Mouse (Mus musculus) right cerebral cortex, postnatal 25 days (tissue): Measurements from ENCODE around the gene Tnc.
A peak's percentile ranks its signal among the peaks of the same experiment; 100 is the strongest.

ENCODE experiments used
- DNase-seq: peaks from one replicate; pipeline ENCODE4 v3.0.0; 2022

The Tnc gene

DNA sequence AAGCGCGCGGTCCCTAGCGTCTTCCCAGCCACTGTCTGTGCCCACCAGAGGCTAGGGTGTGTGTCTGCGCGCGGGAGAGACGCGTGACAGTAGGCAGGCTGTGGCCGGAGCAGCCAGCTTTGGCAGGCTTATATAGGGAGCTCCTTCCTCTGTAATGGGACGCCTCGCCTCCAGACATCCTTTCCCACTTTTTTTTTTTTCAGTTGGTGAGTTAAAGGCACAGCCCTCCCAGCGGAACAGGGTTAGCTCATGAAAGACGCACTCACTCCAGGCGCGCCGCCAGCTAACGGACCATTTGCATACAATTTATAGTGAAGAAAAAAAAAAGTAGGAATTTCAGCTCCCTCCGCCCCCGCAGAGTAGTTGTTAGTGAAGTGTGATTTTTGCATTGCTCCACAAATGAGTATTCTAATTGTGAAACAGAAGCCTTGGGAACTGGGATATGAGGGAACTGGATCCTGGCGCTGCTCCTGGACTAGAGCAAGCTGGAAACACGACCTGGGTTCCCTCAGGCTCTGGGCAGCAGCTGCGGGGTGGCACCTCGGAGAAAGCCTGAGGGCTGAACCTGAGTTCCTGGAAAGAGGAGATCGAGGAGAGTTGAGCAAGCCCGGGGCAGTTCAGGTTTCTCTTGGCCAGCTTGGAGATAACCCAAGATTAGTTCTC is at the start of gene Tnc:
Tnc (minus strand) TSS at position 185 of the 663 bp plus-strand sequence.
- DNase-seq: peak; percentile 83

DNA sequence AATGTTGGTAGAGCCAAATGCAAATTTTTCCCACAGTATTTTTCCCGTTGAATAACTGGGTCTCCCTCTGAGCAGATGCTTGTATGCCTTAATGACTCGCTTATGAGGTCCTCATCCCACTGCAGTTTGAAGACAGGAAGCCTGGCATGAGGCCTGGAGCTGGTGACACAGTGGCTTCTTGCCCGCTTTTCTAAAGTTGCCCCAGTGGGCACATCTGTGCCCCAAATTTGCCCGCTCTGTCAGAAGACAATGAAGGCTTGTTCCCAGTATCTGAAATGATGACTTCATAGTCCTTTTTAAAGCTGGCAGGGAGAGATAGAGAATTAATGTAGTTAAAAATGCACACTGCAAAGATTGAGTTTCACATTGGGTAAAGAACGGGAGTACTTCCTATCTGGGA is 47.4 kb upstream of the Tnc start:
- no peak for DNase-seq

DNA sequence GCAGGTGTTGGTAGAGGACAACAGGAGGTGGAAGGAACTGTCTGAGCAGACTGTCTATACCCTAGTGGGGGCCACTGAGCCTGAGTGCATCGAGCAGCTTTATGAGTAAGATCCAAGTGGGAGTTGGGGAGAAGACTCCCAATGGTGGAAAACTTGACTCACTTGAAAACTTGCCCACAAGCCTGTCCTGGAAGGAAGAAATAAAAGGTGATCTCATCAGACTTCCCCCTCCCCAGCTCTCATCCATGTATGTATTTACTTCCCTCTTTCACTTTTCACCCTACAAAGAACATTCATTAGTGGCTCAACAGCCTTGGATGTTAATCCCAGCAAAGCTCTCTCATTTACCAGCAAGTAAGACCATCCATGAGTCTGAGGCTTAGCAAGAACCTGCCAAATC is 46.0 kb upstream of the Tnc start:
- no peak for DNase-seq

DNA sequence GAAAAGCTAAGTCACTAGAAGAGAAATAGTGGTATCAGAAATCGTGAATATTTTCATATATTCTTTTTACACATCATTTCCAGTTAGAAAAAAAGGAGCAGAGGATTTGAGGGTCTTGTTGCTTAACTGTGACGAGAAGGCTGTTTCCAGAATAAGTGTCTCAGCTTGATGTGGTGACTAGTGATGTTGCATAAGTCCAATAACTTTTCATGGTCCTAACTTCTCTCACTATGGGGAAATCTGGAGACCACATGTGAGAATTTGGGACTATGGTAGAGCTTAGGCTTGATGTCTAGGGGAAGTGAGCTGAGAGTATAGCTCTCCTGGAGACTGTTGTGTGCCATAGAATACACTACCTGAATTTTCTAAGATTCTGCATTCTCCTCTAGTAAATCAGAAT is 42.6 kb upstream of the Tnc start:
- no peak for DNase-seq

DNA sequence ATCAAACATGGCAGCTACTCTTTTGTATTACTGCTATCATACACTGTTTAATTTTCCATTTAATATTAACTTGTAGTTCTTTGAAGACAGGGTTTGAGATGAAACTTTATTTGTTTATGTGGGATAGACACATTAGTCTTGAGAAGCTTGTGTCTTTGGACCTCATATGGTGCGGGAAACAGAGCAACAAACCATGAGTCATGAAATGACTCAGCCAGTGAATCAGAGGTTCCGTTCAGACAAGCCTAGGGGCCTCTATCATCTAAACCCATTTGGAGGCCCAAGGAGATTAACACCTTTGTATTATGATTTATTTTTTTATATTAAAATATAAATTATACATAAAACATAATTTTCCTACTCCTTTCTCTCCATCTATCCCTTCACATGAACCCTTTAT is 40.9 kb upstream of the Tnc start:
- no peak for DNase-seq

GRCm38 (mm10) chr4:64085993-64086567 is 39.3 kb upstream of the Tnc start:
- DNase-seq: no peak

- DNase-seq: no peak
Observed at GRCm38 (mm10) chr4:64083858-64084257, 37.0 kb upstream of the Tnc start.

- DNase-seq: no peak
Observed at GRCm38 (mm10) chr4:64078029-64078619, 31.3 kb upstream of the Tnc start.

DNA sequence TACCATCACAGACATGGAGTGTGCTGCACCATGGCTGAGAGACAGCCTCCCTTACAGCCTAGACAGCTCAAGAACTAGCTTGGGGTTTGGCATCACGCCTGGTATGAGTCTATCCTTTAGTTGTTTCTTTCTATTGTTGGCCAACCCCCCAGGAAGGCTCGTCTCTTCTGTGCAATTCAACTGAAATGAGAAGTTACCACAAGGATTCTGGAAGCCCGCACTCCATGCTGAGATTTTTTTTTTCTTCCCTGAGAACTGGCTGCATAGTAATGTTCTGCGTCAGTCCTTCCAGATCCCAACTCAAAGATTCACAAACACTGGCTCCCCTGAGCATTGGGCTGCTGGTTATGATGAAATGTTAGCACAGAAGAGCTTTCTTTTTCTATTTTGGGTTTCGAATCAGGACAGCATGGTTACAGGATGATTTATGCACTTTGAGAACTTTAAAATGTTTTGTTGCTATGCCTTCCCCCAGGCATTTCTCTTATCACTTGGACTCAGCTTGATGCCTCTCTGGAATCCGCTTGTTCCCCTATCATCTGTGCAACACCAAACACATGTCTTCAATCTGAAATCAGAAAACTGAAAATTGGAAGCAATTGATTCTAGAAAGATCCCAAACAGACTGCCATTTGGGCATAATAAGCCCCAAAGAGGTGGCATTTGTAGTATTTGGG is 29.7 kb upstream of the Tnc start:
- no peak for DNase-seq

GRCm38 (mm10) chr4:64074725-64075124 is 27.9 kb upstream of the Tnc start:
- DNase-seq: no peak

DNA sequence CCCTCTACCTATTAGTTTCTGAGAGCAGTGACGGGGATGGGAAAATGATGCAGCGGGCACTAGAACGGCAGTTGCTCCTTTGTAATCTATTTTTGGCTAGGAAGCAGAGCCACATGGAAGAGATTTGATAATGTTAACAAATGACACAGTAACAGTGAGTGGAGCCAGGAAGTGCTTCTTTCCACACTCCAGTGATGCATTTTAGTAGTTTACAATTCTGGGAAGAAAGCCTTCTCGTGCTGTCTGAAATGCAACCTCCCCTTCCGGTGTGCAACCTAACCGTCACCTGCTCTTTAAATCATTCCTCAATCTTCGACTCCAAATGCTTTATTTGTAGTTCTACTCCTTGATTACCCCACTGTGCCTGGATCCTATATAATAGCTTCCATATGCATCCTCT is 20.6 kb upstream of the Tnc start:
- no peak for DNase-seq

GRCm38 (mm10) chr4:64065266-64065665 is 18.5 kb upstream of the Tnc start:
- DNase-seq: no peak

GRCm38 (mm10) chr4:64058856-64059231 is 12.0 kb upstream of the Tnc start:
- DNase-seq: no peak

- DNase-seq: no peak
Observed at GRCm38 (mm10) chr4:64058048-64058855, 11.4 kb upstream of the Tnc start.

DNA sequence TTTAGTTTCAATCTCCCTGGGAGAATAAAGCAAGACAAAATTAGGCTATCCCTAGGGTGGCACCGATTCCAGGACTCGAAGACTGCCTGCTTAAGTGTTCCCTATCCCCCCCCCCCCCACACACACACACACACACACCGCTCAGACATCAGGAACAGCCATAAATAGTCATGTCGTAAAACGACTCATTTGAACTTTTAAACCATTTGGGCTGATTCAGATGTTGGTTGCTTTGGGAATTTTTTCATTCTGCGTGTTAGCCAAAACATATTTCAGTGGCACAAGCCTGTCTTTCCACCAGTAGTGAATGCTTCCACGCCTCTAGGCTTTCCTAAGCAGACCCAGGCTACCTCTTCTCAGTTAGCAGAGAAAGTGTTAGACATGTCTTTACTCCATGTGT is 1.4 kb upstream of the Tnc start:
- no peak for DNase-seq

- DNase-seq: no peak
Observed at GRCm38 (mm10) chr4:64043893-64044292, 2.9 kb downstream of the Tnc start.

DNA sequence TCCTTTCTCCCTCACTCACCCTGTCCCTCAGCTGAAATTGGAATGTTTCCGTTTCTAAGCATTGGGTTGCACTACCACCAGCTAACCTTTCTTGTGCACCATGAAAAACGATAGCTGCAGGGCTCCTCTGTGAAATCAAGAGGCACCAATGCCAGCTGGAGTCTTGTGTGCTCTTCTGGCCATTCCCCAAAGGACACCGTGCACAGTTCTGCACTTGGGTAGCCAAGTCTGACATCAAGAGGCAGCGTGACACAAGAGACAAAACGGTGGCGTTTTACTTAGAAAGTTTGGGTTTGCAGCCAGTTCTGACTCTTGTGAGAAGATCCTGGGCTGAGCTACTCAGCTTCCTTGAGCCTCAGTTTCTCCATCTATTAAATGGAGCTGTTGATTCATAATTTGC is 3.4 kb downstream of the Tnc start:
- DNase-seq: no peak

- DNase-seq: no peak
Observed at GRCm38 (mm10) chr4:64039091-64039490, 7.7 kb downstream of the Tnc start.

- DNase-seq: no peak
Observed at GRCm38 (mm10) chr4:64037513-64037912, 9.3 kb downstream of the Tnc start.

DNA sequence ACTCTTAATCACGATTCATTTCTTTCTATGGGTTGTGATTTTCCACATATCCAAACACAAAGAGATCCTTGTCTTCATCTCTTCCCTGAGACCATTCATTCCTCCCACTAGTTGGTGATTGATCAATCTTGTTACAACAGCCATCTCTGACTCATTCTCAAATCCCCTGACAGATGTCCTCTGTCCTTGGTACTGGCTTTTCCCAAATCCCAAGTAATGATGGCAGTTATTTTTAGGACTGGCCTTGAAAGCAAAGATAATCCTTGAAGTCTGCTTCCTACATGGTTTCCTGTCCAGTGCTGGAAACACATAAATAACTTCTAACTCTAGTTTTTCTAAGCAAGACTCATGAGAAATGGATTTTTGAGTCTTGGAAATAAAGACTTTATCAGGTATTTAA is 12.1 kb downstream of the Tnc start:
- no peak for DNase-seq

DNA sequence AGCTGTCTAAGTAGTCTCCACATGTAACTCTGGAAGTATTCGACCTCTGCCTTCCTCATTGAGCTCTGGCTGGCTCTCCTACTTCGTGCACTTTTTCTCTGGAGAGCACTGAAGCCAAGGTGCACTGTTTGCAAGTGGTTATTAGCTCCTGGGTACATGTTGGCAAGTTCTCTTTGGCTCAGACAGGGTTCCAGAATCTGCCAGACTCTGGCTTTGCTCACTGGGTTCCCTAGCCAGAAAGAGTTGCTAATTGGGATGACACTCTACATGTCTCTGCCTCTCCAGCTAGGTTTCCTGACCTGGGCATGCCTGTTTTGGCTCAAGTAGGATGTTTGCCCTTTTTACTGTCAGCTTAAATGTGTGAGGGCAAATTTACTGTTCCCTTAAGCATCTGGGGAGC is 13.6 kb downstream of the Tnc start:
- DNase-seq: no peak

DNA sequence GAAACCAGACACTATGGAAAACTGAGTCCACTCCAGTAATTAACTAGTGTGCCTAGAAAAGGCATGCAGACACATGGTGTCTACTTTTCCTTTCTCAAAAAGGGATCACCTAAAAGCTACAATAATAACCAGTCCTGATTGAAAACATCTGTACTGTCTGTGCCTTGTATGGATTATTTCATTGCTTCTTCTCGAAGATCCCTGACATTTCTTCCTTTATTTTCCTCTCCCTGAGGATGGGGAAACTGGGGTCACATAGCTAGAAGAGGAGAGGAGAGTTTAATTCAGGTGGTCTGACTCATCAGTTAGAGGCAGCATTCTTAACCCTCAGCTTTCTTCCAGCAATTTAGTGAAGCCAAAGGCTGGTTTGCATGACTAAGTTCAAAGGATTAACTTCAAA is 17.3 kb downstream of the Tnc start:
- DNase-seq: no peak

- DNase-seq: no peak
Observed at GRCm38 (mm10) chr4:64025591-64025990, 21.2 kb downstream of the Tnc start.
